Mouse (Mus musculus) CH12.LX (cell line): ENCODE results near the gene Tnnc1. TPM values are rescaled to one million over a fixed set of nuclear protein-coding genes. Genes with fewer than 3 reads are reported as not detected.

ENCODE experiments used
- DNase-seq: peaks from one replicate; pipeline ENCODE4 v3.0.0-alpha.2; 2013; ENCODE audit errors: extremely low read depth
- H3K27ac ChIP-seq: 2 replicates; pipeline ENCODE4 v1.5.1; 2012; ENCODE audit warnings: low read depth, mild to moderate bottlenecking, control low read depth, moderate library complexity; ENCODE audit not compliant: insufficient read depth
- H3K27me3 ChIP-seq: replicated peaks from 2 replicates; pipeline ENCODE3; 2012; ENCODE audit warnings: inconsistent platforms
- H3K36me3 ChIP-seq, 2 experiments: replicated peaks in 1 of 2; 2 replicates each; pipeline versions ENCODE3 to v1.6.1; 2012; ENCODE audit warnings: inconsistent platforms in 1 of 2, low read length in 1 of 2, mild to moderate bottlenecking in 1 of 2, mixed read lengths in 1 of 2, moderate library complexity in 1 of 2; ENCODE audit not compliant: control insufficient read depth in 1 of 2, insufficient read depth in 1 of 2
- H3K4me1 ChIP-seq, 2 experiments: 2 replicates each; pipeline ENCODE4 v1.6.1; 2012; ENCODE audit warnings: inconsistent platforms in 1 of 2, moderate library complexity in 1 of 2; ENCODE audit not compliant: insufficient read depth in 2 of 2, control insufficient read depth in 1 of 2
- H3K4me2 ChIP-seq: 2 replicates; pipeline ENCODE4 v1.6.1; 2012; ENCODE audit warnings: low read depth, mild to moderate bottlenecking, control low read depth; ENCODE audit not compliant: poor library complexity, insufficient read depth, severe bottlenecking
- H3K4me3 ChIP-seq, 3 experiments: fragments of 150-350 bp in 1 of 3; sonication (generic) in 1 of 3; replicated peaks in 1 of 3; 2 replicates each; pipeline versions ENCODE3 to v1.5.1; 2011 to 2012; ENCODE audit warnings: low read depth in 2 of 3, low read length in 2 of 3, mild to moderate bottlenecking in 2 of 3, moderate library complexity in 2 of 3, control low read depth in 1 of 3, improper control_type of control experiment in 1 of 3, inconsistent platforms in 1 of 3, mixed read lengths in 1 of 3; ENCODE audit not compliant: poor library complexity in 1 of 3
- H3K79me2 ChIP-seq: replicated peaks from 2 replicates; pipeline ENCODE4 v1.6.1; 2012; ENCODE audit warnings: mild to moderate bottlenecking, moderate library complexity; ENCODE audit not compliant: control insufficient read depth, poor library complexity, insufficient read depth, severe bottlenecking; ENCODE audit errors: extremely low read depth
- H3K9ac ChIP-seq: 2 replicates; pipeline ENCODE4 v1.6.1; 2012; ENCODE audit warnings: low read depth, mild to moderate bottlenecking, control low read depth, moderate library complexity; ENCODE audit not compliant: insufficient read depth
- H3K9me3 ChIP-seq: replicated peaks from 2 replicates; pipeline ENCODE3; 2012; ENCODE audit warnings: low read length, inconsistent platforms, mixed read lengths
- BHLHE40 ChIP-seq: IDR thresholded peaks from 2 replicates; pipeline ENCODE4 v1.6.1; 2011; ENCODE audit warnings: mild to moderate bottlenecking, low read depth, low read length, improper control_type of control experiment
- CHD1 ChIP-seq: IDR thresholded peaks from 2 replicates; pipeline ENCODE4 v1.6.1; 2012; ENCODE audit warnings: low read depth, low read length, improper control_type of control experiment, inconsistent platforms
- CTCF ChIP-seq, 2 experiments: IDR thresholded peaks in 1 of 2; conservative IDR thresholded peaks in 1 of 2; 2 replicates each; pipeline ENCODE4 v1.5.1; 2011 to 2012; ENCODE audit warnings: low read depth in 2 of 2, low read length in 2 of 2, improper control_type of control experiment in 1 of 2, inconsistent platforms in 1 of 2, mild to moderate bottlenecking in 1 of 2, moderate library complexity in 1 of 2
- E2F4 ChIP-seq: IDR thresholded peaks from 2 replicates; pipeline ENCODE4 v1.6.1; 2011; ENCODE audit warnings: low read depth, low read length, improper control_type of control experiment; ENCODE audit not compliant: insufficient replicate concordance
- ELF1 ChIP-seq: IDR thresholded peaks from 2 replicates; pipeline ENCODE4 v1.6.1; 2014; ENCODE audit warnings: low read depth, mild to moderate bottlenecking, inconsistent platforms, low read length, improper control_type of control experiment
- EP300 ChIP-seq: IDR thresholded peaks from 2 replicates; pipeline ENCODE4 v1.6.1; 2011; ENCODE audit warnings: low read length, improper control_type of control experiment
- ETS1 ChIP-seq: conservative IDR thresholded peaks from 2 replicates; pipeline ENCODE4 v1.6.1; 2012; ENCODE audit warnings: low read depth, mild to moderate bottlenecking, inconsistent platforms, low read length, improper control_type of control experiment, moderate library complexity
- GABPA ChIP-seq: IDR thresholded peaks from 2 replicates; pipeline ENCODE4 v1.6.1; 2012; ENCODE audit warnings: low read depth, low read length, improper control_type of control experiment, inconsistent platforms; ENCODE audit not compliant: insufficient replicate concordance
- HCFC1 ChIP-seq: IDR thresholded peaks from 2 replicates; pipeline ENCODE4 v1.6.1; 2012; ENCODE audit warnings: low read depth, mild to moderate bottlenecking, inconsistent platforms, low read length, improper control_type of control experiment
- IRF4 ChIP-seq: IDR thresholded peaks from 2 replicates; pipeline ENCODE4 v1.6.1; 2014; ENCODE audit warnings: low read depth, mild to moderate bottlenecking, inconsistent platforms, low read length, improper control_type of control experiment
- JUND ChIP-seq: conservative IDR thresholded peaks from 2 replicates; pipeline ENCODE4 v1.6.1; 2011; ENCODE audit warnings: low read depth, low read length, improper control_type of control experiment
- MAX ChIP-seq: IDR thresholded peaks from 2 replicates; pipeline ENCODE4 v1.6.1; 2011; ENCODE audit warnings: low read length, improper control_type of control experiment
- NELFE ChIP-seq: IDR thresholded peaks from 2 replicates; pipeline ENCODE4 v1.6.1; 2011; ENCODE audit warnings: low read depth, low read length, improper control_type of control experiment
- POLR2A ChIP-seq: IDR thresholded peaks from 2 replicates; pipeline ENCODE4 v1.6.1; 2011; ENCODE audit warnings: low read depth, mild to moderate bottlenecking, improper control_type of control experiment, low read length
- RAD21 ChIP-seq: IDR thresholded peaks from 2 replicates; pipeline ENCODE4 v1.6.1; 2011; ENCODE audit warnings: low read depth, mild to moderate bottlenecking, low read length, improper control_type of control experiment, moderate library complexity
- TBP ChIP-seq: conservative IDR thresholded peaks from 2 replicates; pipeline ENCODE4 v1.6.1; 2011; ENCODE audit warnings: low read depth, low read length, improper control_type of control experiment
- TCF12 ChIP-seq: IDR thresholded peaks from 2 replicates; pipeline ENCODE4 v1.6.1; 2014; ENCODE audit warnings: low read depth, mild to moderate bottlenecking, inconsistent platforms, low read length, improper control_type of control experiment
- USF1 ChIP-seq: IDR thresholded peaks from 2 replicates; pipeline ENCODE4 v1.6.1; 2014; ENCODE audit warnings: low read depth, mild to moderate bottlenecking, inconsistent platforms, low read length, improper control_type of control experiment
- ZC3H11A ChIP-seq: IDR thresholded peaks from 2 replicates; pipeline ENCODE4 v1.6.1; 2012; ENCODE audit warnings: low read depth, mild to moderate bottlenecking, inconsistent platforms, low read length, improper control_type of control experiment
- ZMIZ1 ChIP-seq: IDR thresholded peaks from 2 replicates; pipeline ENCODE4 v1.6.1; 2012; ENCODE audit warnings: low read depth, mild to moderate bottlenecking, inconsistent platforms, low read length, improper control_type of control experiment
- dilution Hi-C: fragments of 300-500 bp; cut with MboI; formaldehyde crosslinking; loops from 2 replicates; pipeline ENCODE4 v1.14.3; 2020; ENCODE audit warnings: low sequenced_read_pairs; ENCODE audit not compliant: extremely low pct_unique_long_range_greater_than_20kb, extremely low pct_ligation_motif_present
- in situ Hi-C: fragments of 300-500 bp; cut with MboI; formaldehyde crosslinking; loops from 3 replicates; pipeline ENCODE4 v1.14.3; 2019; ENCODE audit warnings: low sequenced_read_pairs, low pct_ligation_motif_present, low pct_unique_long_range_greater_than_20kb, mixed read lengths
- polyA plus RNA-seq: library from polyadenylated mRNA; unstranded; fragments of >175 nt; gene quantifications from 2 replicates; pipeline ENCODE4 v1.2.1, GENCODE M21; 2012; ENCODE audit warnings: low read depth; ENCODE audit not compliant: insufficient read length
- total RNA-seq, 2 experiments: library from RNA; depleted of rRNA; stranded (reverse); fragments of 300-350 nt in 1 of 2; fragments of >200 nt in 1 of 2; gene quantifications; 2 replicates each; pipeline ENCODE4 v1.2.3; 2012 to 2014

Gene Tnnc1
- total and polyA plus RNA-seq, 3 experiments = 0.25 to 0.66 (median 0.63) TPM

GRCm38 (mm10) chr14:31172781-31173455 is 35.2 kb upstream of the Tnnc1 start:
- H3K9me3 ChIP-seq = no peaks in the 10 kb centered on the region
- TF ChIP-seq USF1 (no peak), ELF1 (no peak), ZMIZ1 (no peak), BHLHE40 (no peak), JUND (no peak), HCFC1 (no peak), ZC3H11A (no peak), GABPA (no peak), ETS1 (no peak), RAD21 (no peak), E2F4 (no peak), CTCF (conservative IDR thresholded peaks at IDR 0.05 in 1 of 2, IDR thresholded peaks at IDR 0.05 in 1 of 2; ENCODE audit: low read depth in 2 of 2, low read length in 2 of 2) (no peak), EP300 (no peak), CHD1 (no peak), MAX (no peak), NELFE (no peak), TCF12 (no peak), POLR2A (no peak), IRF4 (no peak)
- TF ChIP-seq, all 38 proteins: peak for 0
- Histone ChIP-seq H3K27me3 (no peaks in the 10 kb centered on the region), H3K36me3 (peaks cover 74 to 79% of the 10 kb centered on the region in 2 experiments), H3K4me1 (peaks cover 6 to 21% of the 10 kb centered on the region in 2 experiments; a peak in 2 of 4 replicates), H3K4me2 (no peak overlapping the region), H3K27ac (no peak overlapping the region), H3K4me3 (no peak overlapping the region), H3K79me2 (no peaks in the 10 kb centered on the region), H3K9ac (no peak overlapping the region)
- dilution Hi-C loops = no loop called here
- in situ Hi-C loops = no loop called here
- no peak for DNase-seq

DNA sequence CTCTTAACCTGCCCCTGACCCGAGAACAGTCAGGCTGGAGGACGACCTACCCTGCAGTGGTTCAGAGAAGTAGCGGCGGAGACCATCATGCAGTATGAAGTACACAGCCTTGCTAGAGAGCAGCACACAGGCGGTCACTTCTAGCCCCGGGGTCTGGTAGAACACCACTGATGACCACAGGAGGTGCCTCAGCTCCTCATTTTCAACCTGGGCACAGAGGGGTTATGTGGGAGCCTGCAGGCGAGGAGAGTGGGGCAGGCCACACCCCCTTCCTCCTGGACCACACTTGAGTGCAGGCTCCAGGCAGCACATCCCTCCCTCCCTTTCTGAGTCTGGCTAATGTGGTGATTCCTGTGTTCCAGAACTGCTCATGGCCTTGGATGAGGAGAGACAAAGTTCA is 34.6 kb upstream of the Tnnc1 start:
- no peak for TF ChIP-seq HCFC1
- TF ChIP-seq CTCF (conservative IDR thresholded peaks at IDR 0.05 in 1 of 2, IDR thresholded peaks at IDR 0.05 in 1 of 2; ENCODE audit: low read depth in 2 of 2, low read length in 2 of 2) = no peak
- TF ChIP-seq RAD21 = no peak
- no peak for TF ChIP-seq E2F4
- no peak for TF ChIP-seq TBP
- peaks cover 74 to 83% of the 10 kb centered on the region in 2 experiments for H3K36me3 ChIP-seq
- no peak overlapping the region for H3K9ac ChIP-seq
- H3K4me1 ChIP-seq = peaks cover 6 to 21% of the 10 kb centered on the region in 2 experiments; a peak in 2 of 4 replicates
- no peak overlapping the region for H3K27ac ChIP-seq
- no peak overlapping the region for H3K4me2 ChIP-seq
- no peak overlapping the region for H3K4me3 ChIP-seq
- no peaks in the 10 kb centered on the region for H3K27me3 ChIP-seq
- DNase-seq = no peak
- no peaks in the 10 kb centered on the region for H3K9me3 ChIP-seq
- in situ Hi-C loops (no loop called here), dilution Hi-C loops (no loop called here)
- H3K79me2 ChIP-seq = no peaks in the 10 kb centered on the region
